Mouse (Mus musculus) adipose tissue, adult 10 weeks (tissue): ENCODE results near the gene Ehbp1l1. TPM values are rescaled to one million over a fixed set of nuclear protein-coding genes. Genes with fewer than 3 reads are reported as not detected.

Experiments
- polyA plus RNA-seq: library from polyadenylated mRNA; stranded (reverse); fragments of 350-450 nt; fragmentation: Illumina TruSeq; extraction: RNeasy Lipid Tissue Mini Kit (QIAGEN cat#74804); gene quantifications from one replicate; pipeline ENCODE4 v1.2.3, GENCODE M21; 2014; ENCODE audit warnings: low read depth, low replicate concordance

Gene Ehbp1l1
- polyA plus RNA-seq = 30.6 TPM

DNA sequence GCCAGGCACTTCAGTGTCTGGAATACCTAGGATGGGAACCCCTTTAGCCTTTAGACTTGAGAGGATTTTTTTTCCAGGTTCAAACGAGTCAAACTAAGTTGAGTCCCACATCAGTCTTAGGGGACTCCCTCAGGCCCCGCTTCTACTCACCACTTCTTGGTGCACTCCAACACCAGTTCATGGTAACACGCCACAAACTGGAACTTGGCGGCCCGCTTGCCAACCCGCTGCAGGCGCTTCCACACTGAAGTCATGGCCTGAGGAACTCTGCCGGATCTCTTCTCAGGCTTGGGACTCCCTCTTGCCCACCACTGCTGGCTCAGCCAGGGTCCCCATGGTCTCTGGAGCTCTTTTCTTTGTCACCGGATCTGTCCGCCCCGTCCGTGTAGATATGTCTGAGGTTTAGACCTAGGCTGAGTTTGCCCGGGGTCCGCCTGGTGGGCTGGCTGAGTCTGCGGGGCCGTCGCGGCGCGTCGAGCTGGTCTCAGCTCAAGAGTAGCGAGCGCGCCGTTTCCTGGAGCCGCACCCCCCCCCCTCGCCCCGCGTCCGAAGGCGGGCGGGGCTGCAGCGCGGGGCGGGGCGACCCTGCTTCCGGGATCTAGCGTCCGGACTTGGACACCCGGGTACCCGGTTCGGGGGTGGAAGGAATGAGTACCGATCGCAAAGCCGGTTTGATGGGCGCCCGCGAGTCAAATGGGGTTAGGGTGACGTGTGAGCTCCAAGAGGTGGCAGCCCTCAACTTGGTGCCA is at the start of gene Ehbp1l1:
Gene Ehbp1l1, minus strand, starts transcription at position 551 of the 749 bp plus-strand sequence.

DNA sequence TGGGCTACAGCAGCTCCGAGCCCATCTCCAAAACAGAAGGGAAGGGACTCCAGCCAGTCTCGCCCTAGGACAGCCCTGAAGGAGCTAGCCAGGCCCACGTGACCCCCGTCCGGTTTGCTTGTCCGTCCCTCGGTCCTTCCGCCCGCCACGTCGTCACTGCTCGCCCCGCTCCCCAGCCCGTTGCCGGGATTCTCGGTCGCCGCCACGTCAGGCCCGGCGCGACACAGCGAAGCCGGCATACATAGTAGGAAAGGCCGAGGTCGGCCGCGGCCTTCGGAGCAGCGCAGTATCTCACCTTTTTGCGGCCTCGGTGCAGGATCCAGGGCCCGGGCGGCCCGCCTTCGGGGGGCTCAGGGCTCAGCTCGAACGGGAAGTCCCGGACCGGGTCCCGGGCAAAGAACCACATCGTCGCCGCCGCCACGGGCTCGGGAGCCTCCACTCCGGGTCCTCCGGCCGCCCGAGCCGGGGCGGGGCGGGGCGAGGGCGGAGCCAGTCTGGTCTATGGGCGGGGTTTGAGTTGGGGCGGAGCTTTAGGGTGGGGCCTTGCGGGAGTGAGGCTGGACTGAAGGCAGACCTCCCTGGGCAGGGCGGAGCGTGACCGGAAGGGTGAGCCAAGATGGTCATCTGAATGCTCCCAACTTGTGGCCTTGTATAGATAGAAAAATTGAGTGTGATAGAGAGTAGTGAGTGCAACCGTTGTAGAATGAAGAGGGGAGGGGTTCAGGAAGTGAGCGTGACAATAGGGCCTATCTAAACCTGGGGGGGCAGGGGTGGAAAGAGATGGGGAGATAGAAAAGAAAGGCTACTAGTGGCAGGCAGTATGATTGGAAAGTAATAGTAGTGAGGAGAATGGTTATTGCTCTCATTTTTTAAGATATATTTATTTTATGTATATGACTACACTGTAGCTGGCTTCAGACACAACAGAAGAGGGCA is 45.1 kb upstream of the Ehbp1l1 start, which contains the start of gene Scyl1:
Gene Scyl1, minus strand, starts transcription at position 495 of the 936 bp plus-strand sequence.

DNA sequence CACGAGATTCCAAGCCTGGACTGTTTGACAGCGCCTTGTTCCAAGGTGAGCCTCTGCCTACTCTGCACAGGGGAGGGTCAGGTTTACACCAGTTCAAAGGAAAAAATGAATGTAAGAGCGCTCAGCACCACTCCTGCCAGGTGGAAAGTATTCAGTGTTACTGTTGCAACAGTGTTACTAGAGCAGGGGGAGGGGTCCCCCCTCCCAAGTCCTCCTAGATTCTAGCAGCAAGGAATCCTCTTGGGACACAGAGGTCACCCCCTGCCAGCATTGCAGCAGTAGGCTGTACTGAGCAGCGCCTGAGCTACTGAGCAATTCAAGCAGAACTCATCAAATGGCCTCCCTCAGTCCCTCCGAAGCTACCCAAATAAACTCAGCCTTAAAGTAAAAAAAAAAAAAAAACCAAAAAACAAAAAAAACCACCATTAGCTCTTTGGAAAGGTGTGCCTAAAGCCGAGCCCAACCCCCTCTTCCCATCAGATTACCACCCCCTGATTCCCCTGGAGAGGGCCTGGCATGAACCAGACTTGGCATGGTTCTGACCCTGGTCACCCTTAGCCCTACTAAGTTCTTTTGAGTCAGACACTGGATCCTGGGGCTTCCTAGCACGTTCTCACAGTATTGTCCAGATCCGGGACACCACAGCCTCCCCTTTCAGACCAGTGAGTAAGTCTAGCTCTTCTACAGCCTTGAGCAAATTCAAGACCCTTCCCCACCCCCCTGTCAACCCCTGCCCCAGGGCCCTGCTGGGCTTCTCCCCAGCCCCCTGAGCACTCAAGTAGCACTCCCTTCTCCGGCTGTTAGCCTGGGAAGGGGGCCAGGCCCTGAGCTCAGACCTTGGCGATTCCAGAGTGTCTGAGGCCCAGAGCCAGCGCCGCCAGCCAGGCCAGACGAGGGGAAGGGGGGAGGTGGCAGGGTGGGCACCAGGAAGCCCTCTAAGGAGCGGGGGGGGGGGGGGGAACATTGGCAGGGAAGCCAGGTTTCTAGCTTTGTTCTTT is 14.5 kb upstream of the Ehbp1l1 start, which contains the start of gene Ltbp3:
Gene Ltbp3, plus strand, starts transcription at position 585 of the 998 bp plus-strand sequence.

DNA sequence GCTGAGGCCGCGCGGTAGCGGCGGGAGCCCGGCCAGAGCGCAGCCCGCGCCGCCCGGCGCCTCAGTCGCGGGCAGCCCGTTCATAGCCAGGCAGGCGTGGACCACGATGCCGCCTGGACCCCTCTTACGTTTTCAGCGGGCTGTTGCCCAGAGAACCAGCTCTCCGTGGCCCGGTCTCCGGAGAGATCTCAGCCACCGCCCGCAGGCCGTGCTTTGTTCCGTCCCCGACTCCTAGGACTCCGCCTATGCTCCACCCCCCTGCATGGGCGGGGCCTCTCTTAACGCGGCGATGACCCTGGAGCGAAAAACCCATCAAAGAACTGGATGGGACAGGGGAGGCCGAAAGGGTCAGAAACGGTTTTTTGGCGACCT is 3.3 kb upstream of the Ehbp1l1 start, which contains the start of gene Fam89b:
Gene Fam89b, minus strand, starts transcription at position 210 of the 372 bp plus-strand sequence.

DNA sequence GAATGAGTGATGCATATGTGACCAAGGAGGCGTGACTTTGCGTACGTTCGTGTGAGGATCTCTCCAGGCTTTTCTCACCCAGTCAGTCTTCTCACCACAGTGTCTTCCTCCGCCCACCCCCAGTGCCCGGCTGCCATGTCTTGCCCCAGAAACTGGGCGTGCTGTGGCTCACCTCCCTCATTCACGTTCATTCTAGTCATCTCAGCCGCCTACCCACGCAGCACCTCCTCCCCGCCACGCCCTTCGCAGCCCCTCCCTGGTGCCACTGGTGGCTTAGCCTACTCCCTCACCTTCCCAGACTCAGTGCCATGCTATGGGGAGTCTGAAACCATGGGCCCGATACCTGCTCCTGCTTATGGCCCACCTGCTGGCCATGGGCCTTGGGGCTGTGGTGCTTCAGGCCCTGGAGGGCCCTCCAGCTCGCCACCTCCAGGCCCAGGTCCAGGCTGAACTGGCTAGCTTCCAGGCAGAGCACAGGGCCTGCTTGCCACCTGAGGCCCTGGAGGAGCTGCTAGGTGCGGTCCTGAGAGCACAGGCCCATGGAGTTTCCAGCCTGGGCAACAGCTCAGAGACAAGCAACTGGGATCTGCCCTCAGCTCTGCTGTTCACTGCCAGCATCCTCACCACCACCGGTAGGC is 21.8 kb downstream of the Ehbp1l1 start, which contains the start of gene Kcnk7:
Gene Kcnk7, plus strand, starts transcription at position 205 of the 638 bp plus-strand sequence.

DNA sequence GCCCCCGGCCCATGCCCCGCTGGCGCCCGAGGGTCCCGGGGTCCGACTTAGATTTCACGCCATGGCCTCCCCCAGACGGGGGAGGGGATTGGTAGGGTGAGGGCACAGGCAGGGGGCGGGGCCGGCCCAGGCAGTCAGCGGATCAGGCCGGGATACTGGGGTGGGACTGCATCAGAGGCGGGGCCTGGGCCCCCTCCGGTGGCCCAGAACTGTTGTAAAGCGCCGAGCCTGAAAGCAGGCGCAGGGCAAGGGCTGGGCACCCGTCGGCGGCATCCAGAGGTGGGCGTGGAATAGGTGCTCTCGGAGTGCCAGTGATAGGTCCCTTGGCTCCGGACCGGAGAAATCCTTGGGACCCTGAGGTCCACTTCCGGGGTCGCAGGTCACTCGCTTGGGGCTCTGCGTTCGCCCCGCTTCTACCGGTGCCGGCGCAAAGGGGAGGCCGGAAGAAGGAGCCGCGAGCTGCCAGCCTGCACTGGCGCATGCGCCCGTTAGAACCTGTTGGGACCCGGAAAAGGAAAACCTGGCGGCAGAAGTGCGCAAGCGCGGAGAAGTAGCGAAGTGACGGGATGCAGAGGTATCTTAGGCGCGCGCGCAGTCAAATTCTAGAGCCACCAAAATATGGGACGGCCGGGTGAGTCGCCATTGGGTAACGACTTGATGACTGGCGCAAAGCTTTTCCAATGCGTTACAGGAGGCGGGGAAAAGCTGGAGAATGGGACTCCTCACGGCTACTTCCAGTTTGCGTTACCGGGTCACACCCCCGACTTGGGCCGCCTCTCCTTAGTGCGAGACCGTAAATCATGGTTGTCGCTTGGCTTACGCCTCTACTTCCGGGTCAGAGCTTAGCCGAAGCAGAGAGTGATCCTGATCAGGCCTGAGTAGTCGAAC is 37.7 kb downstream of the Ehbp1l1 start, which contains the start of the genes Map3k11 and Pcnx3:
Gene Map3k11, plus strand, starts transcription at position 543 of the 888 bp plus-strand sequence.
Gene Pcnx3, minus strand, starts transcription at position 709 of the 888 bp plus-strand sequence.

DNA sequence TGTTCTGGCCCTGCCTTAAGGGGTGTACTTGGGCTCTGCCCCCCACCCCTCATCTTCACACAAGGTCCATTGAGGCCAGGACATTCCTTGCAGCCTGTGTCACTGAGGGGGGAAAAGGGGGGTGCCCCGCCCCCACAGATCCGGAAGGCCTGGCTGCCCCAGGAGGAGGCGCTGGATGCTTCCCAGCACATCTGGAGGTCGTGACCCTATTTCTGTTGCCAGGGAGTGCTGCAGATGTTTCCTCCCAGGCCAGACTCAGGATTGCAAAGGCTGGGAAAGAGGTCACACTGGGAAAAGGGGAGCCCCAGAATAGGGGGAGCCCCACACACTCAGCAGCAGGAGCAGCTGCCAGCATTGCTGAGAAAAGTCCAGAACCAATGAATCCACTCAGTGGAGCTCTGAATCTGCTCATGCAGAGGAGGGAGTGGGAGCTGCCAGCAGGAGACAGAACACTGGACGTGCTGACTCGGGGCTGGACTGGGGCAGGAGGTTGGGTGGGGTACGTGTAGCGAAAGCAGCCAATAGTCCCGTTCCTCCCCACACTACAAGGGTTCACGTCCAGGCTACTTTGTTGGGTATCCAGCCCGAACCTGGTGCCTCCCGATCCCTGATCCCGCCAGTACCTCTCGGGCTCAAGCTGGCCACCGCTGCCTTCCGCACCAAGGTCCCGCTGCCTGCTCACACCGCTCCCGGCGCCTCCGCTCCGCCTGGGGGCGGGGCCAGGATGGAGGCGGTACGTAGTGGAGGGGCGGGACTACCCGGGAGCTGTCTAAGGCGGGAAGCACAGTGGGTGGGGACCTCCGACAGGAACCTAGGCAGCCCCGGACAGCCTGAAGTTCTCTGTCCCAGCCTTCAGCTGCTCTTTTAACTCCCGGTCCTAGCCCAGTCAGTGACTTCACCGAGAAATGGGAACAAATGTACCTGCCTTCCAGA is 62.9 kb downstream of the Ehbp1l1 start, which contains the start of gene Sipa1:
Gene Sipa1, minus strand, starts transcription at position 727 of the 933 bp plus-strand sequence.

Other genes starting within 250 kb of the Ehbp1l1 start
- gene Mus81, start 237.9 kb downstream of the Ehbp1l1 start, polyA plus RNA-seq = 45.1 TPM
- 533 TPM for gene Cfl1, start 235.9 kb downstream of the Ehbp1l1 start, polyA plus RNA-seq
- 6.2 TPM for gene 1700020D05Rik, start 222.5 kb downstream of the Ehbp1l1 start, polyA plus RNA-seq
- gene Snx32, start 215.8 kb downstream of the Ehbp1l1 start, polyA plus RNA-seq = 18.9 TPM
- 2.1 TPM for gene Ovol1, start 165.7 kb downstream of the Ehbp1l1 start, polyA plus RNA-seq
- gene Ap5b1, start 158.3 kb downstream of the Ehbp1l1 start, polyA plus RNA-seq = 5.9 TPM
- gene Rnaseh2c, start 124.4 kb downstream of the Ehbp1l1 start, polyA plus RNA-seq = 47.8 TPM
- gene Kat5, start 116.1 kb downstream of the Ehbp1l1 start, polyA plus RNA-seq = 43.1 TPM
- gene Rela, start 88.8 kb downstream of the Ehbp1l1 start, polyA plus RNA-seq = 47.9 TPM
- 23.3 TPM for gene Sipa1, start 62.6 kb downstream of the Ehbp1l1 start, polyA plus RNA-seq
- 28.7 TPM for gene Map3k11, start 37.6 kb downstream of the Ehbp1l1 start, polyA plus RNA-seq
- gene Pcnx3, start 37.4 kb downstream of the Ehbp1l1 start, polyA plus RNA-seq = 48.3 TPM
- 0.48 TPM for gene Kcnk7, start 21.9 kb downstream of the Ehbp1l1 start, polyA plus RNA-seq
- 47.1 TPM for gene Fam89b, start 3.3 kb upstream of the Ehbp1l1 start, polyA plus RNA-seq
- gene Ltbp3, start 14.6 kb upstream of the Ehbp1l1 start, polyA plus RNA-seq = 196 TPM
- gene Scyl1, start 45.1 kb upstream of the Ehbp1l1 start, polyA plus RNA-seq = 96.2 TPM
- 8.9 TPM for gene Frmd8, start 149.0 kb upstream of the Ehbp1l1 start, polyA plus RNA-seq
- gene Slc25a45, start 151.5 kb upstream of the Ehbp1l1 start, polyA plus RNA-seq = 18.2 TPM
- 0.92 TPM for gene Tigd3, start 167.8 kb upstream of the Ehbp1l1 start, polyA plus RNA-seq
- 49.7 TPM for gene Dpf2, start 186.7 kb upstream of the Ehbp1l1 start, polyA plus RNA-seq
- 6.9 TPM for gene Cdc42ep2, start 198.5 kb upstream of the Ehbp1l1 start, polyA plus RNA-seq
- 16.5 TPM for gene Pola2, start 237.9 kb upstream of the Ehbp1l1 start, polyA plus RNA-seq